Comparison of ENCODE assay signal across 7 mouse cellular contexts in the genomic region with DNA sequence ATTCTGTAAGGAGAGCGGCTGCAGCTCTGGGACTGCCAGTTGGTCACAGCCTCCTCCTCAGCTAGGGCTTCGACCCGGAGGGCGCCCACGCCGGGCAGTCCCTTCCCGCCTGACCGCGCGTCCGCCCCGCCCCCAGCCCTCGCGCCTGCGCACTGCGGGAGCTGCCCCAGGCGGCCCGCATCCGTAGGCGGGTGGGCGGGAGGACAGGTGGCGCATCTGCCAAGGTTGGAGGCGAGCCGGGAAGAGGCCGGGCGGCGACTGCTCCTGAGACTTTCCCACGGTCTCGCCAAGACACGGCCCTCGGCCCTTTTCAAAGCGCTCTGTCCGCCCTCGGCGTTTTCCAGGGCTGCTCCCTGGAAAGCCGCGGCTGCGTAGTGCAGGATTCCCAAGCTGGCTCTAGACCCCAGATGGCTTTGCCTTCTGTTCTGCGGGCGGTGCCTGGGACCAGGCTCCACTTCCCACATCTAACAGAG. TPM values are rescaled to one million over a fixed set of nuclear protein-coding genes. Genes with fewer than 3 reads are reported as not detected.
DNase-seq lines count a peak whose midpoint lies in the region; ATAC-seq lines count a peak whose summit lies in the region.

A gene (minus strand): TSS at position 464 of the 473 bp plus-strand sequence.

- peaks cover 23% of the 10 kb centered on the region for H3K27me3 ChIP-seq in intestine, embryonic 16.5 days (replicated peaks; ENCODE audit: control insufficient read depth, insufficient read depth, low read length)
- peaks cover 29% of the 10 kb centered on the region for H3K27me3 ChIP-seq in limb, embryonic 11.5 days (ENCODE audit: control insufficient read depth, insufficient read depth, low read length)
- H3K27me3 ChIP-seq in midbrain, embryonic 15.5 days (replicated peaks), result peaks cover 16% of the 10 kb centered on the region; the same call in 1 of the 2 replicates
- H3K27me3 ChIP-seq in stomach, embryonic 14.5 days (ENCODE audit: control insufficient read depth, insufficient read depth, low read length), result 0 out of 2 replicates have a peak, but pooled peaks cover 13% of the 10 kb centered on the region

- peak within 1 kb of the TSS; percentile 65 for H3K9ac ChIP-seq in intestine, embryonic 16.5 days (ENCODE audit: low read depth, low read length)
- H3K9ac ChIP-seq in limb, embryonic 11.5 days (ENCODE audit: low read length), result peak within 1 kb of the TSS; percentile 44
- peak within 1 kb of the TSS; percentile 69 for H3K9ac ChIP-seq in midbrain, embryonic 15.5 days
- H3K9ac ChIP-seq in stomach, embryonic 14.5 days (replicated peaks; ENCODE audit: low read depth, low read length), result peak within 1 kb of the TSS; percentile 18

- peak; percentile 82 for DNase-seq in adrenal gland, postnatal 25 days
- DNase-seq in embryo, embryonic 10.5 days (ENCODE audit: low spot score), result peak; percentile 80
- DNase-seq in gastrocnemius, postnatal 4 days (ENCODE audit: low spot score in 2 of 2), result peak; percentile 66 to 69
- DNase-seq in limb, embryonic 11.5 days (ENCODE audit: low spot score), result peak; percentile 83

- H3K4me1 ChIP-seq in intestine, embryonic 16.5 days (ENCODE audit: control insufficient read depth, insufficient read depth, low read length), result peaks cover 4% of the 10 kb centered on the region
- H3K4me1 ChIP-seq in limb, embryonic 11.5 days (ENCODE audit: control insufficient read depth, insufficient read depth, low read length), result 0 out of 2 replicates have a peak, but pooled peaks cover 3% of the 10 kb centered on the region
- peaks cover 11% of the 10 kb centered on the region for H3K4me1 ChIP-seq in midbrain, embryonic 15.5 days
- no peaks in the 10 kb centered on the region; the same call in 1 of the 2 replicates for H3K4me1 ChIP-seq in stomach, embryonic 14.5 days (ENCODE audit: control insufficient read depth, insufficient read depth, low read length)

- no peak within 1 kb of the TSS for H3K27ac ChIP-seq in intestine, embryonic 16.5 days (ENCODE audit: low read length)
- no peak within 1 kb of the TSS for H3K27ac ChIP-seq in limb, embryonic 11.5 days (replicated peaks; ENCODE audit: low read depth, low read length)
- peak within 1 kb of the TSS; percentile 80 for H3K27ac ChIP-seq in midbrain, embryonic 15.5 days
- H3K27ac ChIP-seq in stomach, embryonic 14.5 days (ENCODE audit: low read length), result no peak within 1 kb of the TSS

- no peaks in the 10 kb centered on the region for H3K9me3 ChIP-seq in intestine, embryonic 16.5 days (ENCODE audit: control insufficient read depth, low read length)
- H3K9me3 ChIP-seq in limb, embryonic 11.5 days (ENCODE audit: control insufficient read depth, low read length), result no peaks in the 10 kb centered on the region
- no peaks in the 10 kb centered on the region for H3K9me3 ChIP-seq in midbrain, embryonic 15.5 days
- H3K9me3 ChIP-seq in stomach, embryonic 14.5 days (ENCODE audit: control insufficient read depth, low read depth, low read length), result no peaks in the 10 kb centered on the region

- peak within 1 kb of the TSS; percentile 65 for H3K4me3 ChIP-seq in intestine, embryonic 16.5 days (ENCODE audit: low read length)
- peak within 1 kb of the TSS; percentile 50 for H3K4me3 ChIP-seq in limb, embryonic 11.5 days (ENCODE audit: low read depth, low read length)
- H3K4me3 ChIP-seq in midbrain, embryonic 15.5 days, result peak within 1 kb of the TSS; percentile 61
- peak within 1 kb of the TSS; percentile 46 for H3K4me3 ChIP-seq in stomach, embryonic 14.5 days (ENCODE audit: low read depth, low read length)

- no peaks in the 10 kb centered on the region for H3K36me3 ChIP-seq in intestine, embryonic 16.5 days (ENCODE audit: control insufficient read depth, insufficient read depth, low read length)
- no peaks in the 10 kb centered on the region for H3K36me3 ChIP-seq in limb, embryonic 11.5 days (ENCODE audit: control insufficient read depth, insufficient read depth, low read length)
- H3K36me3 ChIP-seq in midbrain, embryonic 15.5 days (replicated peaks), result no peaks in the 10 kb centered on the region
- no peaks in the 10 kb centered on the region for H3K36me3 ChIP-seq in stomach, embryonic 14.5 days (ENCODE audit: control insufficient read depth, insufficient read depth, low read length)

- under 1% methylated on average over 39 of the region's 40 CpGs for WGBS in intestine, embryonic 16.5 days
- WGBS in limb, embryonic 11.5 days, result under 1% methylated on average over 40 of the region's 40 CpGs
- WGBS in midbrain, embryonic 15.5 days, result under 1% methylated on average over 40 of the region's 40 CpGs
- 1% methylated on average over 40 of the region's 40 CpGs for WGBS in stomach, embryonic 14.5 days

- H3K4me2 ChIP-seq in intestine, embryonic 16.5 days (ENCODE audit: low read depth, low read length), result peak within 1 kb of the TSS; percentile 91
- peak within 1 kb of the TSS; percentile 82 for H3K4me2 ChIP-seq in limb, embryonic 11.5 days (ENCODE audit: low read depth, severe bottlenecking)
- H3K4me2 ChIP-seq in midbrain, embryonic 15.5 days, result peak within 1 kb of the TSS; percentile 85
- H3K4me2 ChIP-seq in stomach, embryonic 14.5 days (replicated peaks; ENCODE audit: low read depth, low read length), result peak within 1 kb of the TSS; percentile 65

- 0 out of 2 replicates have a peak, but pooled peaks have one; percentile 40 for ATAC-seq in intestine, embryonic 16.5 days
- ATAC-seq in limb, embryonic 11.5 days (ENCODE audit: insufficient number of reproducible peaks, low FRiP score, low TSS enrichment, low read depth), result no peak
- ATAC-seq in midbrain, embryonic 15.5 days (replicated peaks), result peak; percentile 84
- ATAC-seq in stomach, embryonic 14.5 days (ENCODE audit: insufficient number of reproducible peaks, insufficient read depth, low FRiP score, low read depth), result peak; percentile 61; the same call in 1 of the 2 replicates

RNA-seq across cellular contexts. Expression of the gene that starts here (rescaled TPM):
- 1.7 TPM in 1 of 2 replicates, not detected in the other for total RNA-seq in adrenal gland, postnatal 25 days (2021)
- total RNA-seq in gastrocnemius, postnatal 4 days (2021), result not detected
- 1.1 and 2.1 TPM in 2 replicates for polyA plus RNA-seq in intestine, embryonic 16.5 days (2015; fragmentation: Nextera tagmentation; extraction: Ambion mirVana)
- 2.9 and 5.0 TPM in 2 replicates for polyA plus RNA-seq in limb, embryonic 11.5 days (2014; fragmentation: Nextera tagmentation; extraction: Ambion mirVana)
- 5.6 and 7.7 TPM in 2 replicates for polyA plus RNA-seq in midbrain, embryonic 15.5 days (2015; fragmentation: Nextera tagmentation; extraction: Ambion mirVana)
- 3.0 and 6.4 TPM in 2 replicates for polyA plus RNA-seq in stomach, embryonic 14.5 days (2014; fragmentation: Nextera tagmentation; extraction: Ambion mirVana)

Comparison
In these comparisons a context has a peak if more than half of its experiments do, and no peak if none do; other contexts are left out.
1. Peak in DNase-seq in gastrocnemius, postnatal 4 days; RNA of the gene not detected or under 1 TPM.
2. H3K9ac ChIP-seq: peak in every context shown above with its lines; median percentile 69 in midbrain, embryonic 15.5 days; 65 in intestine, embryonic 16.5 days; 44 in limb, embryonic 11.5 days; 18 in stomach, embryonic 14.5 days.